Mouse (Mus musculus) MEL (cell line): ENCODE measurements around the gene Rgs6. TPM values are rescaled to one million over a fixed set of nuclear protein-coding genes. Genes with fewer than 3 reads are reported as not detected.

Experiments used
- DNase-seq: peaks from one replicate; pipeline ENCODE4 v3.0.0; 2011; ENCODE audit warnings: low read depth, low spot score
- H3K27ac ChIP-seq: 2 replicates; pipeline ENCODE4 v1.5.1; 2012; ENCODE audit warnings: low read depth, mild to moderate bottlenecking, control low read depth, low read length, moderate library complexity; ENCODE audit not compliant: control insufficient read depth
- H3K27me3 ChIP-seq, 2 experiments: fragments of 150-350 bp in 1 of 2; sonication (generic) in 1 of 2; 2 replicates each; pipeline ENCODE4 v1.6.1; 2012; ENCODE audit warnings: low read length in 2 of 2, mild to moderate bottlenecking in 2 of 2, improper control_type of control experiment in 1 of 2, moderate library complexity in 1 of 2; ENCODE audit not compliant: insufficient read depth in 2 of 2, control insufficient read depth in 1 of 2
- H3K36me3 ChIP-seq, 2 experiments: 2 replicates each; pipeline ENCODE4 v1.6.1; 2012 to 2014; ENCODE audit warnings: low read length in 2 of 2, improper control_type of control experiment in 1 of 2, inconsistent platforms in 1 of 2, mild to moderate bottlenecking in 1 of 2; ENCODE audit not compliant: insufficient read depth in 2 of 2, control insufficient read depth in 1 of 2
- H3K4me1 ChIP-seq, 2 experiments: fragments of 150-350 bp in 1 of 2; sonication (generic) in 1 of 2; 2 replicates each; pipeline ENCODE4 v1.6.1; 2012; ENCODE audit warnings: low read length in 2 of 2, improper control_type of control experiment in 1 of 2, mild to moderate bottlenecking in 1 of 2; ENCODE audit not compliant: insufficient read depth in 2 of 2, control insufficient read depth in 1 of 2
- H3K4me3 ChIP-seq, 2 experiments: fragments of 150-350 bp in 1 of 2; sonication (generic) in 1 of 2; 2 replicates each; pipeline ENCODE4 v1.5.1; 2012; ENCODE audit warnings: low read depth in 2 of 2, low read length in 2 of 2, mild to moderate bottlenecking in 2 of 2, moderate library complexity in 2 of 2, control low read depth in 1 of 2, improper control_type of control experiment in 1 of 2; ENCODE audit not compliant: control insufficient read depth in 1 of 2, insufficient read depth in 1 of 2
- H3K79me2 ChIP-seq: 2 replicates; pipeline ENCODE4 v1.6.1; 2012; ENCODE audit warnings: mild to moderate bottlenecking, low read length, moderate library complexity; ENCODE audit not compliant: control insufficient read depth, poor library complexity, insufficient read depth
- H3K9ac ChIP-seq: 2 replicates; pipeline ENCODE4 v1.6.1; 2012; ENCODE audit warnings: low read depth, mild to moderate bottlenecking, control low read depth, low read length, moderate library complexity; ENCODE audit not compliant: control insufficient read depth, poor library complexity, severe bottlenecking
- H3K9me3 ChIP-seq: fragments of 150-350 bp; sonication (generic); replicated peaks from 2 replicates; pipeline ENCODE4 v1.6.1; 2012; ENCODE audit warnings: mild to moderate bottlenecking, low read length, improper control_type of control experiment, moderate library complexity; ENCODE audit not compliant: insufficient read depth
- BHLHE40 ChIP-seq: IDR thresholded peaks from 2 replicates; pipeline ENCODE4 v1.6.1; 2012; ENCODE audit warnings: low read depth, mild to moderate bottlenecking, inconsistent platforms, low read length, improper control_type of control experiment, borderline replicate concordance
- CHD2 ChIP-seq: IDR thresholded peaks from 2 replicates; pipeline ENCODE4 v1.6.1; 2011; ENCODE audit warnings: low read length, improper control_type of control experiment
- CTCF ChIP-seq, 3 experiments: IDR thresholded peaks in 2 of 3; conservative IDR thresholded peaks in 1 of 3; 2 replicates each; pipeline ENCODE4 v1.5.1; 2011 to 2012; ENCODE audit warnings: low read length in 3 of 3, low read depth in 2 of 3, mild to moderate bottlenecking in 2 of 3, improper control_type of control experiment in 1 of 3, inconsistent platforms in 1 of 3, mixed read lengths in 1 of 3, moderate library complexity in 1 of 3; ENCODE audit not compliant: control insufficient read depth in 1 of 3, insufficient read depth in 1 of 3, poor library complexity in 1 of 3, severe bottlenecking in 1 of 3
- GABPA ChIP-seq: IDR thresholded peaks from 2 replicates; pipeline ENCODE4 v1.6.1; 2012; ENCODE audit warnings: low read depth, mild to moderate bottlenecking, inconsistent platforms, low read length, improper control_type of control experiment, moderate library complexity
- GATA1 ChIP-seq: IDR thresholded peaks from 2 replicates; pipeline ENCODE4 v1.6.1; 2011; ENCODE audit warnings: low read depth, low read length, improper control_type of control experiment
- JUND ChIP-seq: IDR thresholded peaks from 2 replicates; pipeline ENCODE4 v1.6.1; 2011; ENCODE audit warnings: low read depth, mild to moderate bottlenecking, improper control_type of control experiment, low read length
- KAT2A ChIP-seq: conservative IDR thresholded peaks from 2 replicates; pipeline ENCODE4 v1.6.1; 2012; ENCODE audit warnings: low read depth, low read length, improper control_type of control experiment, inconsistent platforms
- MAX ChIP-seq: IDR thresholded peaks from 2 replicates; pipeline ENCODE4 v1.6.1; 2011; ENCODE audit warnings: low read length, improper control_type of control experiment
- MAZ ChIP-seq: IDR thresholded peaks from 2 replicates; pipeline ENCODE4 v1.6.1; 2012; ENCODE audit warnings: low read depth, mild to moderate bottlenecking, inconsistent platforms, low read length, improper control_type of control experiment
- MXI1 ChIP-seq: IDR thresholded peaks from 2 replicates; pipeline ENCODE4 v1.6.1; 2011; ENCODE audit warnings: mild to moderate bottlenecking, low read depth, low read length, improper control_type of control experiment
- MYB ChIP-seq: IDR thresholded peaks from 2 replicates; pipeline ENCODE4 v1.6.1; 2011; ENCODE audit warnings: mild to moderate bottlenecking, low read depth, low read length, improper control_type of control experiment
- NRF1 ChIP-seq: IDR thresholded peaks from 2 replicates; pipeline ENCODE4 v1.6.1; 2014; ENCODE audit warnings: low read depth, mild to moderate bottlenecking, inconsistent platforms, low read length, improper control_type of control experiment, moderate library complexity; ENCODE audit not compliant: poor library complexity, insufficient read depth, severe bottlenecking
- POLR2AphosphoS2 ChIP-seq: IDR thresholded peaks from 2 replicates; pipeline ENCODE4 v1.6.1; 2011; ENCODE audit warnings: low read length, improper control_type of control experiment
- SMC3 ChIP-seq: IDR thresholded peaks from 2 replicates; pipeline ENCODE4 v1.6.1; 2011; ENCODE audit warnings: low read depth, low read length, improper control_type of control experiment
- UBTF ChIP-seq: IDR thresholded peaks from 2 replicates; pipeline ENCODE4 v1.6.1; 2012; ENCODE audit warnings: low read depth, mild to moderate bottlenecking, inconsistent platforms, low read length, improper control_type of control experiment, moderate library complexity, borderline replicate concordance; ENCODE audit not compliant: insufficient read depth
- USF1 ChIP-seq: IDR thresholded peaks from 2 replicates; pipeline ENCODE4 v1.6.1; 2014; ENCODE audit warnings: low read depth, mild to moderate bottlenecking, inconsistent platforms, low read length, improper control_type of control experiment, moderate library complexity
- ZKSCAN1 ChIP-seq: IDR thresholded peaks from 2 replicates; pipeline ENCODE4 v1.6.1; 2012; ENCODE audit warnings: low read depth, mild to moderate bottlenecking, inconsistent platforms, low read length, improper control_type of control experiment, moderate library complexity
- ZNF384 ChIP-seq: IDR thresholded peaks from 2 replicates; pipeline ENCODE4 v1.6.1; 2012; ENCODE audit warnings: low read depth, mild to moderate bottlenecking, inconsistent platforms, low read length, improper control_type of control experiment
- polyA plus RNA-seq, 2 experiments: library from polyadenylated mRNA; stranded (reverse) in 1 of 2; unstranded in 1 of 2; fragments of >175 nt in 1 of 2; fragments of >200 nt in 1 of 2; gene quantifications; 2 replicates each; pipeline versions ENCODE4 v1.2.1 to v1.2.4; 2012; ENCODE audit warnings: low replicate concordance in 2 of 2, low read depth in 1 of 2; ENCODE audit not compliant: insufficient read length in 2 of 2, insufficient read depth in 1 of 2, missing spikeins in 1 of 2
- total RNA-seq: library from RNA; depleted of rRNA; stranded (reverse); fragments of 300-350 nt; gene quantifications from 2 replicates; pipeline ENCODE4 v1.2.3, GENCODE M21; 2012

The Rgs6 gene
- total and polyA plus RNA-seq, 3 experiments: not detected

DNA sequence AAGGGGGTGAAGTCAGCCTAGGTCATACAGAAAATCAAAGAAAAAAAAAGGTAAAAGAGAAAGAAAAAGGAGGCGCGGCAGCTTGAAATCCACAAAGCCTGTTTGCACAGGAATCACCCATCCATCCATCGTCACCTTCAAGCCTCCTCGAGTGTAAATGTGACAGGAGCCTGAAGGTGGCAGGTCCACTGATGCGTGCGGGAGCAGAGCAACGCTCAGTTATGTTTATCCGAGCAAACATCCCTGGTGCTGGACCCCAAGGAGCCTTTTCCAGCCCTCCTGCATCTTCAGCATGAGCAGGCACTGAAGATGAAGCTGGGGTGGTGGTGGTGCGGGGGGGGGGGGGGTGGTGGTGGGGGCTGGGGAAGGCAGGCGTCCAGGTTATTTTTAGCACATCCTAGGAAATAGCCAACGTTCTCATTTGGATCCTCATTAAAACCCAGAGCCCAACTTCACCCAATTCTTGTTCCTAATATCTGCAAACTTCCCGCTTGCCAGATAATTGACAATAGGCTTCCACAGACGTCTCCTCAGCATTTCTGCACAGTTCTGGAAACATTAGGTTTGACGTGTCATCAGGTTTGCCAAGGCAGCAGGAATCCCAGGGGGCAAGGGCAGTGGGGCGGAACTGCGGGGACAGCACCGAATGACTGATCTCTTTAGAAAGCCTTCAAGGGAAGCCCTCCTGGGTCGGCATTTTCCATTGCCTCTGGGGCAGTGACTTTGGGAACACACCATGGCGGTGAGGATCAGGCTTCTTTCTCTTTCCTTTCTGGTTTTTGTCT is 946 bp downstream of the Rgs6 start:
- Histone ChIP-seq H3K27me3 (no peaks in the 10 kb centered on the region; a peak in 2 of 4 replicates), H3K9me3 (no peaks in the 10 kb centered on the region), H3K27ac (no peak overlapping the region), H3K79me2 (no peaks in the 10 kb centered on the region), H3K4me3 (no peak overlapping the region), H3K36me3 (no peaks in the 10 kb centered on the region), H3K4me1 (no peaks in the 10 kb centered on the region), H3K9ac (no peak overlapping the region)
- TF ChIP-seq MAX: no peak
- no peak for TF ChIP-seq ZKSCAN1
- no peak for TF ChIP-seq POLR2AphosphoS2
- no peak for TF ChIP-seq MAZ
- no peak for TF ChIP-seq JUND
- no peak for TF ChIP-seq CTCF (IDR thresholded peaks at IDR 0.05 in 2 of 3, conservative IDR thresholded peaks at IDR 0.05 in 1 of 3; ENCODE audit: control insufficient read depth in 1 of 3, insufficient read depth in 1 of 3, low read depth in 2 of 3, low read length in 3 of 3, poor library complexity in 1 of 3, severe bottlenecking in 1 of 3)
- TF ChIP-seq MYB: no peak
- no peak for TF ChIP-seq SMC3
- TF ChIP-seq UBTF: no peak
- no peak for TF ChIP-seq NRF1
- TF ChIP-seq GABPA: no peak
- no peak for DNase-seq

DNA sequence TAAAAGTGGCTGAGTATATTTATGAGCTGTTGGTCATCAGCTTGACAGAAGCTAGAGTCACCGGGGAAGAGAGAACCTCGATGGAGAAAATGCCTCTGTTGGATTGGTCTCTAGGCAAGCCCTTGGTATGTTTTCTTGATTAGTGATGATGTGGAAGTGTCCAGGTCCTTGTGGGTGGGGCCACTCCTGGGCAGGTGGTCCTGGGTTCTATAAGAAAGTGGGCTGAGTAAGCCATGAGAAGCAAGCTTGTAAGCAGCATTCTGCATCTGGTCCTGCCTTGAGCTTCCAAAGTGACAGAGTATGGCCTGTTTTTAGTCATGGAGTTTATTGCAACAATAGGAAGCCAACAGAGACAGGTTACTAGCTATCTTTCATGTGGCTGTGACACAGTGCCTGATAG is 10.9 kb downstream of the Rgs6 start:
- no peak overlapping the region for H3K27ac ChIP-seq
- H3K27me3 ChIP-seq: peaks cover 0 to 9% of the 10 kb centered on the region in 2 experiments; a peak in 3 of 4 replicates
- H3K4me3 ChIP-seq: no peak overlapping the region
- no peaks in the 10 kb centered on the region for H3K36me3 ChIP-seq
- H3K9me3 ChIP-seq: no peaks in the 10 kb centered on the region
- H3K4me1 ChIP-seq: no peaks in the 10 kb centered on the region
- no peak overlapping the region for H3K9ac ChIP-seq
- no peaks in the 10 kb centered on the region for H3K79me2 ChIP-seq
- TF ChIP-seq USF1 (no peak), MXI1 (no peak), CHD2 (no peak), ZNF384 (no peak), BHLHE40 (no peak), GATA1 (no peak), KAT2A (no peak), MAZ (no peak)
- DNase-seq: no peak
